Mouse (Mus musculus): Measurements from ENCODE around the gene S100a2.

DNA sequence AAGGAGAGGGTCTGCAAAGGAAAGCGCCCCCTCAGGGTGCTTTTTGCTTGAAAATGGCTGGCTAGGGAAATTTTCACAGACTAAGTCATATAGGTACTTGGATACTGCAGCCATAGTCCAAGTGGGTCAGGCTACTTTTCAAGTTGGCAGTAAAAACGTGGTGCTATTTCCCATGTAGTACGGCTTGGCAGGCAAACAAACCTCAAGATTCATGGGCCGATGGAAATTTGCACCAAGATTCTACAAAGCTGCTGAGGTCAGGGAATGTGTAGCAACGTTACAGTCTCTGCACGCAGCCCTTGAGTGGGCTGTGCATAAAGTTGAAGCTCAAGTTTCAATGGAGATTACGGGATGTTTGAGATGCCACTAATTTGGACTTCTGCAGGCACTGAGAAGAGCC is 10.6 kb upstream of the S100a2 start:
- TF ChIP-seq CTCF (IDR thresholded peaks at IDR 0.05; ENCODE audit: low read depth, low read length) (no peak), POLR2A (IDR thresholded peaks at IDR 0.05; ENCODE audit: extremely low read depth, insufficient read depth, low read length) (no peak)

Measured in liver, adult 2 months (tissue).